Mouse (Mus musculus) embryonic facial prominence, embryonic 11.5 days (tissue): ENCODE results near the gene Gm10974. TPM values are rescaled to one million over a fixed set of nuclear protein-coding genes. Genes with fewer than 3 reads are reported as not detected.
A peak's percentile ranks its signal among the peaks of the same experiment; 100 is the strongest.

Source experiments
- ATAC-seq: fragments of 200-750 bp; cut with Nextera tagmentation; replicated peaks from 2 replicates; pipeline ENCODE4 v1.8.0; 2017; ENCODE audit warnings: low read depth; ENCODE audit not compliant: insufficient number of reproducible peaks, low FRiP score, low TSS enrichment
- DNase-seq: peaks from one replicate; pipeline ENCODE4 v3.0.0-alpha.2; 2015; ENCODE audit warnings: low spot score
- H3K27ac ChIP-seq: fragments of 300-500 bp; sonication (generic); replicated peaks from 2 replicates; pipeline ENCODE4 v1.5.1; 2014; ENCODE audit warnings: mild to moderate bottlenecking, low read depth, low read length, control low read depth
- H3K27me3 ChIP-seq: fragments of 300-500 bp; sonication (generic); 2 replicates; pipeline ENCODE4 v1.6.1; 2014; ENCODE audit warnings: mild to moderate bottlenecking, low read length, moderate library complexity, mixed read lengths; ENCODE audit not compliant: control insufficient read depth, insufficient read depth
- H3K36me3 ChIP-seq: fragments of 300-500 bp; sonication (generic); replicated peaks from 2 replicates; pipeline ENCODE4 v1.6.1; 2014; ENCODE audit warnings: low read depth, mild to moderate bottlenecking, low read length, moderate library complexity, mixed read lengths; ENCODE audit not compliant: control insufficient read depth, insufficient read depth
- H3K4me1 ChIP-seq: fragments of 300-500 bp; sonication (generic); 2 replicates; pipeline ENCODE4 v1.6.1; 2014; ENCODE audit warnings: low read length, mixed read lengths; ENCODE audit not compliant: control insufficient read depth, insufficient read depth
- H3K4me2 ChIP-seq: fragments of 300-500 bp; sonication (generic); 2 replicates; pipeline ENCODE4 v1.6.1; 2014; ENCODE audit warnings: low read depth, mild to moderate bottlenecking, control low read depth, low read length, moderate library complexity
- H3K4me3 ChIP-seq: fragments of 300-500 bp; sonication (generic); 2 replicates; pipeline ENCODE4 v1.5.1; 2014; ENCODE audit warnings: low read depth, low read length, control low read depth
- H3K9ac ChIP-seq: fragments of 300-500 bp; sonication (generic); replicated peaks from 2 replicates; pipeline ENCODE4 v1.6.1; 2014; ENCODE audit warnings: mild to moderate bottlenecking, control low read depth, low read length
- H3K9me3 ChIP-seq: fragments of 300-500 bp; sonication (generic); replicated peaks from 2 replicates; pipeline ENCODE4 v1.6.1; 2016; ENCODE audit warnings: mild to moderate bottlenecking, low read length, inconsistent platforms, mixed read lengths; ENCODE audit not compliant: control insufficient read depth
- WGBS: fragments of 180-500 bp; shearing (Covaris S2); extraction: QIAGEN DNeasy Blood & Tissue Kit; methylation state at CpG from one replicate; pipeline ENCODE4 v1.1.7; 2014; 5-methylcytosine and 5-hydroxymethylcytosine counted together
- microRNA-seq: library from miRNA; unstranded; fragments of <30 nt; microRNA quantifications from one replicate; pipeline ENCODE4, GENCODE M21; 2016; ENCODE audit warnings: borderline number of aligned reads
- polyA plus RNA-seq: library from polyadenylated mRNA; unstranded; fragments of >200 nt; fragmentation: Nextera tagmentation; extraction: Ambion mirVana; gene quantifications from 2 replicates; pipeline ENCODE4 v1.2.1, GENCODE M21; 2014

Gm10974 gene
- polyA plus RNA-seq, 1 experiment from 2014 or later: not detected

GRCm38 (mm10) chr7:66416829-66417228, 51.1 kb downstream of the Gm10974 start:
- no peak overlapping the region for H3K4me2 ChIP-seq
- no peak overlapping the region for H3K4me3 ChIP-seq
- WGBS: 81% methylated on average over 4 of the region's 4 CpGs
- no peaks in the 10 kb centered on the region for H3K36me3 ChIP-seq
- H3K9me3 ChIP-seq: no peaks in the 10 kb centered on the region
- no peak overlapping the region for H3K27ac ChIP-seq
- H3K4me1 ChIP-seq: no peaks in the 10 kb centered on the region
- ATAC-seq (no peak), DNase-seq (no peak)
- no peaks in the 10 kb centered on the region for H3K27me3 ChIP-seq
- no peak overlapping the region for H3K9ac ChIP-seq

- 50% methylated on average over 12 of the region's 12 CpGs for WGBS
- Histone ChIP-seq H3K9me3 (no peaks in the 10 kb centered on the region), H3K27ac (no peak overlapping the region), H3K36me3 (no peaks in the 10 kb centered on the region), H3K9ac (no peak overlapping the region), H3K4me3 (no peak overlapping the region), H3K4me1 (no peaks in the 10 kb centered on the region), H3K4me2 (no peak overlapping the region), H3K27me3 (no peaks in the 10 kb centered on the region)
- no peak for ATAC-seq
- DNase-seq: no peak
These were observed 53.3 kb downstream of the Gm10974 start for GRCm38 (mm10) chr7:66418981-66419380.

- Histone ChIP-seq H3K4me1 (peaks cover 5% of the 10 kb centered on the region; the same call in 1 of the 2 replicates), H3K36me3 (no peaks in the 10 kb centered on the region), H3K9ac (no peak overlapping the region), H3K4me3 (no peak overlapping the region), H3K27ac (no peak overlapping the region), H3K27me3 (peaks cover 15% of the 10 kb centered on the region), H3K9me3 (no peaks in the 10 kb centered on the region), H3K4me2 (no peak overlapping the region)
- DNase-seq (no peak), ATAC-seq (no peak)
- 73% methylated on average over 8 of the region's 8 CpGs for WGBS
These were observed 56.2 kb downstream of the Gm10974 start for GRCm38 (mm10) chr7:66421903-66422302.

GRCm38 (mm10) chr7:66427053-66427436, 61.3 kb downstream of the Gm10974 start:
- under 1% methylated on average over 23 of the region's 23 CpGs for WGBS
- Histone ChIP-seq H3K4me2 (peak overlapping the region; percentile 97), H3K27me3 (peaks cover 31% of the 10 kb centered on the region), H3K4me1 (peaks cover 8% of the 10 kb centered on the region), H3K27ac (no peak overlapping the region), H3K9me3 (no peaks in the 10 kb centered on the region), H3K9ac (no peak overlapping the region; the same call in 1 of the 2 replicates), H3K36me3 (no peaks in the 10 kb centered on the region), H3K4me3 (peak overlapping the region; percentile 50)
- DNase-seq (no peak), ATAC-seq (peak; percentile 12; the same call in 1 of the 2 replicates)

DNA sequence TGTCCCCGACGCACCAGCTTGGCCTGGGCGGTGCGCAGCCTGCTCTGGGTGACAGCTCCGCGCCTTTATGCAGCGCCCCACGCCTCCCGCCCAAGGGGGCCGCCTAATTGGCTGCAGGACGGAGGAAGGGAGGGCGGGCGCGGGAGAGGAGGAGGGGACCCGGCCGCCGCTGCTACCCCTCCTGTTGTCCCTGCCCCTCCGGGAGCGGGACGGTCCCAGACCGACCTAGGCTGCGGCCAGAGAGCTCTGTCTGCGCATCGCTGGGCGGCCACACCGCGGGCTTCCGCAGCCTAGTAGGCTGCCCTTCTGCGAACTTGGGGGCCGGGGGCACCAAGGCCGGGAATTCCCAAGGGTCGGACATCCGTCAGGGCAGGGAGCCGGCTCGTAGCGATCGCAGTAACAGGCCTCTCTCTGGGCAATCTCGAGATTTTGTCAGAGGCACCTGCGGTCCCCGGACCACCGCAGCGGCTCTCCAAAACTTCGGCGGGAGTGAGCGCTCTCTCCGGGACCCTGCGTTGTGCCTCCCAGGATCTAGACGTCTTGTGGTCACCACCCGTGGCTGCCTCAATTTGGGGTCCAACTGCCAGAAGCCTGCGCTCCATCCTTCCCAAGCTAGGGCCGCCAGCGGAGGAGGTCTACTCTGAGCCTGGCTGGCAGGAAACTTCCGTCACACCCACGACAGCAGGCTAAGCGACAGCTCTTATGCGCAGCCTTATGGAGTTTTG, 61.9 kb downstream of the Gm10974 start, which contains the start of gene Aldh1a3:
TSS of gene Aldh1a3 (minus strand) at position 81 of the 725 bp plus-strand sequence.
- under 1% methylated on average over 53 of the region's 56 CpGs for WGBS
- peak within 1 kb of the TSS; percentile 97 for H3K4me2 ChIP-seq
- H3K36me3 ChIP-seq: no peaks in the 10 kb centered on the region
- H3K27ac ChIP-seq: no peak within 1 kb of the TSS
- H3K9ac ChIP-seq: peak within 1 kb of the TSS; percentile 4; the same call in 1 of the 2 replicates
- DNase-seq (peak; percentile 54), ATAC-seq (peak; percentile 84)
- peaks cover 31% of the 10 kb centered on the region for H3K27me3 ChIP-seq
- H3K4me3 ChIP-seq: peak within 1 kb of the TSS; percentile 50
- peaks cover 8% of the 10 kb centered on the region for H3K4me1 ChIP-seq
- no peaks in the 10 kb centered on the region for H3K9me3 ChIP-seq

DNA sequence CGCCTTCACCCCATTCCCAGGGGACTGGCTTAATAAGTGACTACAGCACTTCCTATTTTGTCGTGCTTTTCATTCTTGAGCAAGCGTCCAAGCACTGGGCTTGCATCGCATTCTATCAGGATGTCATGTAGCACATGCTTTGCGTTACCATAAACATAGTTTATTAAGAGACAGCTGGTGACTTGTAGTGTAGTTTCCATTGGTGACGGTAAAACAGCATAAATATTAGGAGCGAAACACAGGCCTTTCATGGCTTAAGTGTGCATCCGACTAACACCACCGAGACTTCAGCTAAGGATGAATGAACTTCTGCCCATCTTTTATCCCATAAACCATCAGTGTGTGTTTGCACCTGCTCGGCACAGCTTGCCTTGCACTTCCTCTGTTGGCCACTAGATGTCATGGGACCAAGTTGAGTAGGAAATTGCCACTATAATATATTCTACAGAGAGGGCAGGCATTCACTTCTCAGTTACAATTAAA, 68.8 kb downstream of the Gm10974 start:
- Histone ChIP-seq H3K9ac (no peak overlapping the region), H3K36me3 (no peaks in the 10 kb centered on the region), H3K4me3 (no peak overlapping the region), H3K27me3 (no peaks in the 10 kb centered on the region), H3K27ac (no peak overlapping the region), H3K9me3 (no peaks in the 10 kb centered on the region), H3K4me2 (no peak overlapping the region), H3K4me1 (no peaks in the 10 kb centered on the region)
- ATAC-seq: no peak
- WGBS: 47% methylated on average over 10 of the region's 10 CpGs
- peak; percentile 71 for DNase-seq

Small RNA genes within 50 kb of the gene (microRNA-seq; reads per million reads assigned to microRNA genes)
- not detected for gene Mir7057

Other genes with a start within 250 kb of the Gm10974 start
- gene Lrrk1, start 22.4 kb downstream of the Gm10974 start, polyA plus RNA-seq: 3.1 and 5.1 TPM in 2 replicates
- gene Aldh1a3, start 61.6 kb downstream of the Gm10974 start, polyA plus RNA-seq: 38.6 and 41.5 TPM in 2 replicates